Mouse (Mus musculus) gastrocnemius, postnatal 14 days (tissue): ENCODE data around the gene Zdhhc19. TPM values are rescaled to one million over a fixed set of nuclear protein-coding genes. Genes with fewer than 3 reads are reported as not detected.

Source experiments
- DNase-seq: peaks from one replicate; pipeline ENCODE4 v3.0.0; 2021; ENCODE audit warnings: mixed read lengths
- intact Hi-C: fragments of 180-260 bp; cut with DNase I; formaldehyde crosslinking; loops from one replicate; pipeline ENCODE4 v1.15.1; 2025; ENCODE audit warnings: low total_unique reads
- total RNA-seq, 2 experiments: library from RNA; stranded (reverse); gene quantifications; 2 replicates each; pipeline ENCODE4 v1.2.3; 2021

Gene Zdhhc19
- total RNA-seq, 2 experiments from 2014 or later: not detected

DNA sequence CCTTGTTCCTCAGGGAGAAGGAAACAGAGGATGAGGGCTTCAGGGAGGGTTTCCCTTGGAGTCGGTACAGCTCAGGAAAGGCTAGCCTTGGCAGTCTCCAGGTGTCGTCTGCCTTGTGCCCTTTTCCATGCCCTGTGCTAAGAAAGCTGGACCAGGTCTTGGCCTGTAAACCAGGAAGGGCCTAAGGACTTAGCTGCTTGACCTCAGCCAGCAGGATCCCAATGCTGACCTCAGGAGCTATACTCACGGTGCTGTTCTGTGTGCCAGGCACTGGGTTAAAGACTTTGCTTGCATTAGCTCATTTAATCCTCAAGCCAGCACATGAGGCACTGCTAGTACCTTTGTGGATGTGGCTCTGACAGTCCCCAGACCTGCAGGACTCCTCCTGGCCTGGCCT is 15.3 kb downstream of the Zdhhc19 start:
- DNase-seq: no peak
- intact Hi-C loops: no loop called here

DNA sequence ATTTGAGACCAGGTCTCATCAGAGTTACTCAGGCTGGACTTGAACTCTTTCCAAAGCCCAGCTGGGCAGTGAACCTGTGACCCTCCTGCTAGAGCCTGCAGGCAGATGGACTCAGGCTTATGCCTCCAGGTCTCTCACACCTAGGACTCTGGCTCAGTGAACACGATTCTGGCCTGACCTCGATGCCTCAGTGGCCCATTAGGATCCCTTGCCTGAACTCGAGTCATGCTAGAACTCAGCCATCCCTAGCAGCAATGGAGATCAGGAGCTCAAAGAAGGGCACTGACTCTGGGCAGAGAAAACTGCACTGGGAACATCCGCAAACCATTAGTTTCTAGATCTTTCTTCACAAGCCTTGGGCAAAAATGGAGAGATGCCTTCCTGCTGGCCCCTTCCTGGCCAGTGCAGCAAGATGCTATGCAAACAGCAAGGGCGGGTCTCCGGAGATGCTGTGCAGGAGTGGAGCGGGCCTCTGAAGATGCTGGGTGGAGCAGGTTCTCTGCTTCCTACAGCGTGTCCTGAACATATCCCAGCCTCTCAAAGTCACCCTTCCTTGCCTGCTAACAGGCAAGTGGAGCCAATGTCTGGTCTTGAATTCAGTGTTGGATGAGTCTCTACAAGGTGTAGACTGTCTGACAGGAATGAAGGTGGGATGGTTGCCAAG is 15.9 kb downstream of the Zdhhc19 start:
- DNase-seq: no peak
- intact Hi-C loops: no loop called here

DNA sequence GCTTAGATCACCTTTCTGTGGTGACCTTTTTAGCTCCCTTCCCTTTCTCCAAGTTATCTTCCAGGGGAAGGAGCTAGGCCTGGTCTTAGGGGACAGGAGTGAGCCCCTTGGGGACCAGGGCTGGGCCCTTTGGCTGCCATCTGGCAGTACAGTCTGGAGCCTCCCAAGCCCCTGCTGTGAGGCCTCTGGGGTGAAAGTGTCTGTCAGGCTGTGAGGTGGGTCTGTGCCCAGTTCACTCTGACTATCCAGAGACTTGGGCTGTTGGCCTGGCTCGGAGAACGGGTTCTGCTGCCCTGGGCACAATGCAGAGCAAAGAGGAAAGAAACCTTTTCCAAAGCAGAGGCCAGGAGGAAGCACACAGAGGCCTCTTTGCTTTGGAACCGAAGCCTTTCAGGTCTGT is 16.9 kb downstream of the Zdhhc19 start:
- DNase-seq: no peak
- intact Hi-C loops: no loop called here

DNA sequence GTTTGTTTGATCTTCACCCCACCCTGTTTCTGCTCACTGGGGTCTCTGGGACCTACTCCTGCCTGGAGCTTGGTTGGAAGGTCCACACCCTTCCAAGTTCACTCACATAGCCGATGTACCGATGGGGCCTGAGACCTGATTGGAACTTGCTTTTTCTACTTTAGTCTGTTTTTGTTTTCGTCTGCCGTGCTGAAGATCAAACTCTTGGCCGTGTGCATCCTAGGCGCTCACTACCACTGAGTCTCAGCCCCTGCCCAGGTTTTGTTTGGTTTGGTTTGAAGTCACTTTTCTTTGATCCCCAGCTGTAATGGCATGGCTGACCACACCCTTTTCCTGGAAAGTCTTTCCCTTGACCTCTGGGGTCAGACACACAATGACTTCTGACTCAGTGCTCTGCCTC is 17.3 kb downstream of the Zdhhc19 start:
- intact Hi-C loops: no loop called here
- DNase-seq: no peak

DNA sequence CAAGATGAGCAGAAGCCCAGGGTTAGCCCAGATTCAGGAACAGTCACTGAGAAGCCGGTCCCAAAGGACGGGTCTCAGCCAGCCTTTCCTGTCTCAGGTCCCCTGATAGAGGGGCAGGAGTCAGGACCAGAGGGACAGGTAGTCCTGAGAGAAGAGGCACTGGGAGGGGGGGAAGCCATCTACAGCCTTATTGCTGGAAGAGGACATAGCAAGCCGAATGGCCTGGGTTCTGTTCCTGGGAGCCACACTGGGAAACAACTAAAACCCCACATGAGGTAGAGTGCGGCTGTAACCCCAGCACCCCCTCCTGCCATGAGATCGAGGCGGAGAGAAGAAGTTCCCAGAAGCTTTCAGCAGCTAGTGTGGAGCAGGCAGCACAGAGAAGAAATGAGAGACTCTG is 17.9 kb downstream of the Zdhhc19 start:
- no peak for DNase-seq

DNA sequence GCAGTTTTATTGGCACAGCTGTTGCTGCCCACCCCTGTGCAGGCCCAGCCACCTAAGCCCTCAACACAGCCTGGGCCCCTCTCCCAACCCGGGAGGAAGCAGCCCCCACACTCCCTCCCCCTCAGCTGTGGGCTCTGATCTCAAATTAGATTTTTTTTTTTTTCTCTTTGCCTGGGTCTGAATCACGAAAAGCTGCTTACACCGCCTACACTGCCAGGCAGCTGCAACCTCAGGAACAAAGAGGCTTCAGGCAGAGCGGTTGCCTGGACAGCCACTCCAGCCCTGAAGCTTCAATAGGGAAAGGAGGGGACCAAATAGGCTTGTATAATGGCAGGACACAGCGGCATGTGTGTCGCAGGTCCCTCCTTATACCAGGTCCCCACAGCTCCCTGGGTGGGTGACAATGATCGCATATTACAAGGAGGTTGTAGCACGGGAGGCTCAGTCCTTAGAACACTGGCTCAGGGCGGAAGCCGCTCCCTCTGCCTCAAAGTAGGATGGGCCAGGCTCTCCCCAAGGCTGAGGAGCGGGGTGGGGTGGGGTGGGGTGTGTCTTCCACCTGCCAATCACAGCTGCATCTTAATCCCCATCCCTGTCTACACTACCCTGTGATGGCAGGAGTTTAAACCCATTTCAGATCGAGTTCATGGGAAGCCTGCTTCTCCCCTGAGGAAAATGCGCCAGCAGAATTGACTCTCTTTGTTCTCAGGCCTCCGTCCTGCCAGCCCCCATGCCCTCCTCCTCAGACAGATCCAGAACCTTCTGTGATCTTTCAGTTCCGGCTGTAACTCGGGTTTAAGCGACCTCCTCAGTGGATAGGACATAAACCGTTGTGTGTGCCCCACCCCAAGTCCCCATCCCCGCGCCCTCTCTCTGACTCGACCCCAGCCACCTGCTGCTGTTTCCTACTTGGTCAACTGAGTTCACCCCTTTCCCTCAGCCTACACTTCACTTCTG is 20.2 kb downstream of the Zdhhc19 start:
- DNase-seq: no peak
- intact Hi-C loops: no loop called here

More for the DNA sequence above, 17.9 kb downstream of the Zdhhc19 start:
- intact Hi-C loops: no loop called here

DNA sequence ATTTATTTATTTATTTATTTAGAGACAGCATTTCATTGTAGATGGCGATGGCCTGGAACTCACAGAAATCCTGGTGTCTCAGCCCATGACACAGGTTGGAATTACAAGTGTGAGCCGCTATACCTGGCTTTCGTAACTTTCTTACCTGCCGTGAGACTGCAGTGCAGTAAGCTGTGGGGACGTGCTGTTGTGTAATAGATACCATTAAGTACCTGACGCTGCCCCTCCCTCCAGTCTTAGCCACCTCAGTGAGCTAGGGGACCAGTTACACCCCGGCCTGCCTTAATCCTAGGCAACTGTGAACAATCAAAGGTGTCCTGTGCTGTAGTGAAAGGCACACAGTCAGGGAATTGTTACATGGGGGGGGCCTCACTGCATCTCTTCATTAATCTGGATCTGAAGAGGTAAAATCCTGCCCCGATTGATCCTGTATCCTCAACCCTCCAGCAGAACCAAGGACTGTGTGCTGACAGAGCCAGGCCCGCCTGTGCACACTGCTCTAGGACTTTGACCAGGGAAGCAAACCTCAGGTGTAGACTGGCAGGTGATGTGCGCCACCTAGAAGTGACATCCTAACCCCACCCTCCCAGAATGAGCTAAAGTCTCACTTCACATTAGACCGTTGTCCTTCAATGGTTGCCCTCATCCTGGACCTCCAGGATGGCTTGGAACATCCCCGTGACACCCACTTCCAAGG is 21.9 kb downstream of the Zdhhc19 start:
- intact Hi-C loops: no loop called here
- no peak for DNase-seq

DNA sequence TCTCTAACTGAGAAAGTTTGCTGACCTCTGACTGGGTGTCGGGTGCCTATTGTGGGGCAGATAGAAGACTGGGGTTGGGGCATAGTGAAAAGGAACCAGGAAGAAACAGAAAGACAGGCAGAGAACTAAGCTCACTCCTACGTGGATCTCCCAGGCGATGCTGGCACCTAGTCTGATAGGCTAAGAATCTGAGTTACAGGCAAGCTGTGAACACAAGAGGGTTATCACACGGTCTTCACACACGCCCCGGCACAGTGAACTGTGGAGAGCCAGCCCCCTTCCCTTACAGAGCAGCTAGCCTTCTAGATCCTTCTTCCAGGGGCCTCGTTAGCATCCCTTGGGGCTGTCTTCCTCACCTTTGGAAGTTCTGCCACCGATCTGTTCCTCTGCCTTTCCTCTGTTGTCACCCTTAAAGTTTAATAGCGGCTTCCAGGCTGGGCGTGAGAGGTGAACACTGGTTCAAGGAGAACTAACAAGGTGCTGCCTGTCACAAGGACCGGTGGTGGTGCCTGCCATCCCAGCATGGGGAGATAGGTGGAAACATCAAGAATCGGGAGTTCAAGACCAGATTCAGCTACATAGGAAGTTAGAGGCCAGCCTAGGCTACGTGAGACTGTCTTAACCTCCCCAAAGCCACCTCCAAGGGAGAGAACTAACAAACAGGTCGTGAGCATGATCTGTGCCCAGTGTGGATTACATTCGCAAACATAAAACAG is 23.7 kb downstream of the Zdhhc19 start:
- intact Hi-C loops: no loop called here
- DNase-seq: no peak

DNA sequence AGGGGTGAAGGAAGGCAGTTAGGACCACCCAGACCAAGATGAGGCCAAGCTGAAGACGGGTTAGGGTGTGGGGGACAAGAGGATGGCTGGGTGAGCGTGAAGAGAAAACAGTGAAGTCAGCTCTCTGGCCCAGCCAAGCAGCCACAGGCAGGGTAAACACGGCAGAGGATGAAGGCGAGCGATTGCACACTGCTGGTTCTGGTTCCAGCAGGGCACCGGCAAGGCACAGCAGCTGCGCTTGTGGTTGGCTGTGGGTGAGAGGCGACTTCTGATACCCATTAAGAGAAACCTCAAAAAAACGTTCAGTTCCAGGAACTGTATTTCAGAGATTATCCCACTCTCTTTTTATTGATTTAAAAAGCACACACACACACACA is 24.3 kb downstream of the Zdhhc19 start:
- intact Hi-C loops: no loop called here
- DNase-seq: no peak

DNA sequence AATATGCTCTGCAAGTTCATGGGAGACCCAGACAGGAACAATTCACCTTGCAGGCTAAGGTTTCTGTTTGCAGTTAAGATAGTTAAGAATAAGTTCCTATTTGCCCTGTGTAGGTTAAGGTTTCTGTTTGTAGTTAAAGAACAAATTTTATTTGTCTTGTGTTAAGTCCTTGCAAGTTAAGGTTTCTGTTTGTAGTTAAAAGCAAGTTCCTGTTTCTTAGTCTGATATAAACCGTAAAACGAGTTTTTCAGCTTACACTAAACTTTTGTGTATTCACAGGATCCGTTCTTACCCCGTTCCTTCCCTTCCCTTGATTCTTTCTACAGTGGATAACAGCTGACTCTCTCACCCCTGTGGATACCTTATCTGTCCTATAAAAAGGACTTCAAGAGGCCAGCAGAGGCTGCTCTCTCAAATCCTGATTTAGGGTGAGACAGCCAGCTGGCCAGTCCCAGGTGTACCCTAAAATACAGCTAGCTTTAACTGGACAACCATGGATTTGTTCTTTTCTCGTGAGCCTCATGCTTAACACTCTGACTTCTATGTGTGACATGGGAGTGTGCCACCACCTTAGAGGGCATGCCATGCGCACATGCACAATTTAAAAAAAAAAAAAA is 26.6 kb downstream of the Zdhhc19 start:
- intact Hi-C loops: no loop called here
- no peak for DNase-seq

DNA sequence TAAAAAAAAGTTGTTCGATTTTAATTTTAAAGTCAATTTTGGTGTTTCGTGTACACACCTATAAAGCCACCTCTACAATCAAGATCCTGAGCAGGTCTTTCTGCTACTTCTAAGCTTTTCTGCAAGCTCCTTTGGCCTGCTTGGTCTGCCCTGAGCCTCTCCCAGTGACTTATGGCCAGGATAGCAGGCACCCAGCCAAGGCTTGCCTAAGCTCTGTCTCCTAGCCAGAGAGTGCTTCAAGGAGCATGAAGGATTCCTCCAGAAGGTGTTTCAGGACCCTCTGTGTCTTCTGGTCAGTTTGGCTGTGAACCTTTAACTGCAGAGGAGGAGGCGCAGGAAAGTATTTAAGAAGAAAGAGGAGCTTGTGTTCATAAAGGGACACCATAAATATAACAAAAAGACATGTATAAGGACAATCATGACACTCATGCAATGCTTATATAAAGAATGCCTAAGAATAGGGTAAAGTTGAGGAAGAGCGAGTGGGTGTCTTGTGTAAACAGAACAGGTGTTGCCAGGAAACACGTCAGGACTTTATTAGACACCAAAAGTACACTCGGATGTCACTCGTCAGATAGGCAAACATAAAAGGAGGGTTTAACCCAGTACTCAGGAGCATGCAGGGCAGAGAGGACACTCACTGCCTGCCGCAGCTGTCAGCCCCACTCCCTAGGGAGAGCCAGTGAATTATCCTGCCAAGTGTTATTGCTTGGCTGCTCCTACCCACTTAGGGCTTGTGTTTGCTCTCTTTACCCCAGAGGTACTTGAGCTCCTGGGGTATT is 27.6 kb downstream of the Zdhhc19 start:
- intact Hi-C loops: no loop called here
- peak; percentile 77 for DNase-seq

DNA sequence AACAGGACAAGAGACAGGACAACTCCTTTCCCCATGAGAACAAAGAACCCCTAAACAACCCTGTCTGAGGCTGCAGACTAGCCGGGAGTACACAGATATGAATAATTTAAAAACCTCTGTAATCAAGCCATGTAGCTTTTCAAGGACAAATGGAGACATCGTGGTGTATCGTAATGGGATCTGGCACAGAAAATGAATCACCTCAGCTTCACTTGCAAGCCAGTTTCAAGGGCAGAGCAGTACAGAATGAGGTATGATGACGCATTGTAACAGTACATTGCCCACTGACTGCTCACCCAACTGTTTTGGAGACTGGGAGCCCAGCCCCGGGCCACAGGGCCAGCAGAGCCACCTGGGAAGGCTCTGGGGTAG is 28.2 kb downstream of the Zdhhc19 start:
- DNase-seq: no peak

DNA sequence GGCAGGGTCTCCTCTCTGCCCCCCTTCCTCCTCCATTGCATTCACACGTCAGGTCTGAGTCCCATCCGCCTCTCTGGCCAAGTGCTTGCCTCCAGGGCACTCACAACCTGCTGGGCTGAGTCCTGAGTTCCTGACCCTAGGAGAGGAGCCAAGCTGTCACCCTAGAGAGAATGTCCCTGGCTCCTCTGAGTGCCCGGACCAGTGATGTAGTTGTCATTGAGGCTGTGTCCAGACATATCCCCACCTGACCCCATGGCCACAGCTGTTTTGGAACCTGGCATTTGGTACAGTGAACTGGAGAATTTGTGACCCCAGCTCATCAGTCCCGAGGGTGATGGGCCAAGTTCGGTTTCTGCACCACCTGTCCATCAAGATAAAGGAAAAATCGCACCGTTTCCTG is 30.8 kb downstream of the Zdhhc19 start:
- peak; percentile 48 for DNase-seq
- intact Hi-C loops: no loop called here

More for the DNA sequence above, 28.2 kb downstream of the Zdhhc19 start:
- intact Hi-C loops: no loop called here

DNA sequence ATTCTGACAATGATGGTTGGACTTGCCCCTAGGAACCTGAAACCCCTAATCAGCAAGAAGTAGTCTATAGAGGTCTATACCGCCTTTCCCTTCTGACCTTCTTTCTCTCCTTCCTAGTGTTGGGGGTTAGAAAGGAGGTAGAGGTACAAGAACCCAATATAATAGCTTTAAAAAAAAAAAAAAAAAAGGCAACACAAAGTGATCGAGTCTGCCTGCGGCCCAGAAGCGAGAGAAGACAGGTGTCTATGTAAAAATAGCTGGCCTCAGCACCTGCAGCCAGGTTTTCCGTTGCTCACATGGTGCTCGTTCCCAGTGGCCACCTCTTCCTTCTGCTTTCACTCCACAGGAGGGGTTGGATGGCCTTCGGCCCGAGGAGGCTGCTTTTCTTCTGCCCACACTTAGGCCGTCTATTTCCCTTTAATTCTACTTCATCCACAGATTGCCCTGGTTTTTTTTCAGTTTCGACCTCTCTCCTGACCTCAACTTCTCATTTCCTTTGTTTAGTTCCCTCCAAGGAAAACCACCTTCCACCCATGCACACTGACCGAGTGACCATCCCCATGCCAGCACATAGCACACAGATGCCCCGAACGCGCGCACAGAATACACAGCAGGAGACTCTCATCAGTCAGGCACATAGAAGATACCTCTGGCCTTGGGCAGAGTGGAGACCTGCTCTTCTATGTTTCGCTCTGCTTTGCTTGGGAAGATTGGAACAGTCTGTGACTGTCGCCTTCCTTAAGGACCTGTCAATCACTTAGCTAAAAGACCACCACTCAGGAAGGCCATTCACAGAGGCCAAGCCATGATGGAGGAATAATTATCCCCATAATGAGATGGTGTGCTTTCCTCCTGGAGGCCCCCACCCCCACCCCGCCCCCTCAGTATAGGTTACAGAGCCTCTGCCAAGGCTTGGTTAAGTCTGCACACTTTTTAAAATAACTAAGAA is 37.1 kb downstream of the Zdhhc19 start:
- DNase-seq: no peak
- intact Hi-C loops: no loop called here

DNA sequence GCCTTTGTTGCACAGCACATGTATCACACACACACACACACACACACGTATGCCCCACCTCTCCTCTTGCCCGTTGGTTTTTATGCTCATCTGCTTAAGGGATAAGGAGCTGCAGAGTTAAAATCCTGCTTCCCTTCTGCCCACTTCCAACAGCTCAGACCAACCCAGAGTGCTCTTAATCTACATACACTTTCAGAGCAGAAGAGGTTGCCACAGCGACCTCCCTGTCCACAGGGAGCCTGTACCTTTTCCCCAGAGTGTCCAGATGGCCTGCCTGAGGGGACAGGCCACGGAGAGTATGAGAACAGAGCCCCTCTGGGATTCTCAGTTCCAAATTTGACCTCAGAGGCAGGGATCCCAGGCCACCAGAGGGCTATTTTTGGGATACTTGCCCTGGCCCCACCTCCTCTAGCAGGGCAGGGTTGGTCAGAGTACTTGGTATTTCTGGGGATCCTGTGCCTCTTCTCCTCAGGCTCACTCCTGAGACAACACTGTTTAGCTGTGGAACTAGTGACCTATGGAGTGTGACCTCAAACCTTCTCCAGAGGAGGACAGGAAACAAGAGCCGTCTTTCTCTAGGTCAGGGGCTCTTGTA is 39.2 kb downstream of the Zdhhc19 start:
- intact Hi-C loops: no loop called here
- DNase-seq: no peak

DNA sequence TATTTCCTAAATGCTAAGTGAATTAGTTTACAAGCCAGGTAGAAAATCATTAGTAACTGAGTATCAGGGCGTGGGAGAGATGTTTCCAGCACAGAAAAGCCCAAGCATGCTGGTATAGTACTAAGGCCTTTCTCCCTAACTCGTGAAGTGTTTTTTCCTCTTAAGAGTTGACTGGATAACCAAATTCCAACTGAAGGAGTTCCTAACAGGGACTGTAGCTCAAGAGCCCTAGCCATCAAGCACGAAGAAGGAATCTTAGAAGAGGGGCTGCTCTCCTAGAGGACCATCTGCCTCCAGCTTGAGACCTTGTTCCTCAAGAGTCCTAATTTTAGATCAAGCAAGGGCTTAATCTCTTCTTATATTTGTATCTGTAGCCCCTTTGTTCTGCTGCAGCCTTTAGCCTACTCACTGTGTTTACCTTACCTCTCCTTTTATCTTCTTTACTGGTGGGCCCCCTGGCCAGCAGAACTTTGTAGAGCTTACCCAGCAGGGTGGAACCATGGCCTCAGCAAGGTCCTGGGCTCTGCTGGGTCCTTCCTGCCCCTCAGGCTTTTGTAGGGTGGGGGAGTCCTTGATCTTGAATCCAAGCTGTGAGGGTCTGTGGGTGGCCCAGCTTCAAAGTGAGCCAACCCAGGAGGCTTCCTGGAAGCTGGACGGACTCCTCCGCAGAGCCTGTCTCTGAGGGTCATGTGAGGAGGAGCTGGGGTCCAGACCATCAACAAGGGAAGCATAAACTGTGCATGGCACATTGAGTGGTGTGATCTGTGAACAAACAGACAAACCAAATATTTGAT is 42.0 kb downstream of the Zdhhc19 start:
- intact Hi-C loops: no loop called here
- no peak for DNase-seq
